Mouse (Mus musculus) intestine, embryonic 16.5 days (tissue): ENCODE results near the gene Ap3b1. TPM values are rescaled to one million over a fixed set of nuclear protein-coding genes. Genes with fewer than 3 reads are reported as not detected.

Experiments used
- ATAC-seq: fragments of 200-750 bp; cut with Nextera tagmentation; 2 replicates; pipeline ENCODE4 v1.8.0; 2017; ENCODE audit warnings: moderate TSS enrichment, moderate library complexity
- H3K27ac ChIP-seq: fragments of 300-500 bp; sonication (generic); 2 replicates; pipeline ENCODE4 v1.5.1; 2014; ENCODE audit warnings: mild to moderate bottlenecking, low read length
- H3K27me3 ChIP-seq: fragments of 300-500 bp; sonication (generic); replicated peaks from 2 replicates; pipeline ENCODE4 v1.6.1; 2014; ENCODE audit warnings: low read length, control low read depth, mixed read lengths; ENCODE audit not compliant: control insufficient read depth, insufficient read depth
- H3K36me3 ChIP-seq: fragments of 300-500 bp; sonication (generic); 2 replicates; pipeline ENCODE4 v1.6.1; 2014; ENCODE audit warnings: low read length, control low read depth; ENCODE audit not compliant: control insufficient read depth, insufficient read depth
- H3K4me1 ChIP-seq: fragments of 300-500 bp; sonication (generic); 2 replicates; pipeline ENCODE4 v1.6.1; 2014; ENCODE audit warnings: low read length, control low read depth, mixed read lengths; ENCODE audit not compliant: control insufficient read depth, insufficient read depth
- H3K4me2 ChIP-seq: fragments of 300-500 bp; sonication (generic); 2 replicates; pipeline ENCODE4 v1.6.1; 2014; ENCODE audit warnings: low read depth, low read length, control low read depth
- H3K4me3 ChIP-seq: fragments of 300-500 bp; sonication (generic); 2 replicates; pipeline ENCODE4 v1.5.1; 2014; ENCODE audit warnings: mild to moderate bottlenecking, low read length
- H3K9ac ChIP-seq: fragments of 300-500 bp; sonication (generic); 2 replicates; pipeline ENCODE4 v1.6.1; 2014; ENCODE audit warnings: low read depth, low read length
- H3K9me3 ChIP-seq: fragments of 300-500 bp; sonication (generic); 2 replicates; pipeline ENCODE4 v1.6.1; 2016; ENCODE audit warnings: low read length, control low read depth; ENCODE audit not compliant: control insufficient read depth
- WGBS: fragments of 180-500 bp; shearing (Covaris S2); extraction: QIAGEN DNeasy Blood & Tissue Kit; methylation state at CpG from one replicate; pipeline ENCODE4 v1.1.7; 2014; 5-methylcytosine and 5-hydroxymethylcytosine counted together
- polyA plus RNA-seq: library from polyadenylated mRNA; unstranded; fragments of >200 nt; fragmentation: Nextera tagmentation; extraction: Ambion mirVana; gene quantifications from 2 replicates; pipeline ENCODE4 v1.2.1, GENCODE M21; 2015

Gene Ap3b1
- polyA plus RNA-seq, 1 experiment from 2014 or later: 48.9 TPM

DNA sequence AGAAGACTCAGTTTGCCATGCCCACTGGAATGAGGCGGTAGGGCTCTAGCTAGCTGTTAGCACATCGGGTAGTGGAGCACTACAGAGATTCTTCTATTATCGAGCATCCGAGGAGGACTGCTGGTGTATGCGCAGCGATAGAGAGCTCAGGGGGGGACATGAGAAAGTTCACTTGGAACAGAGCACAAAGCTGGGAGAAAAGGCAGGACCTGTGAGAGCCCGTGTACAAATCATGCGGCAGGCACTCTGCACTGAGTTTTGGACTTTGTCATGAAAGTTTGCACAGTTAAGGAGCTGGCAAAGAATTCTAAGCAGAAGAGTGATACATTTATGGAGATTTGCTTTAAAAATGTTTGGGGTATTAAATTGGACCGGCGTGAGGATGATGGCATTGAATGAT is 11.8 kb downstream of the Ap3b1 start:
- 88% methylated on average over 10 of the region's 10 CpGs for WGBS
- H3K4me2 ChIP-seq: no peak overlapping the region
- no peaks in the 10 kb centered on the region for H3K36me3 ChIP-seq
- H3K9ac ChIP-seq: no peak overlapping the region
- H3K4me1 ChIP-seq: peaks cover 5% of the 10 kb centered on the region
- no peak overlapping the region for H3K27ac ChIP-seq
- ATAC-seq: no peak
- no peaks in the 10 kb centered on the region for H3K27me3 ChIP-seq
- no peak overlapping the region for H3K4me3 ChIP-seq
- no peaks in the 10 kb centered on the region for H3K9me3 ChIP-seq

DNA sequence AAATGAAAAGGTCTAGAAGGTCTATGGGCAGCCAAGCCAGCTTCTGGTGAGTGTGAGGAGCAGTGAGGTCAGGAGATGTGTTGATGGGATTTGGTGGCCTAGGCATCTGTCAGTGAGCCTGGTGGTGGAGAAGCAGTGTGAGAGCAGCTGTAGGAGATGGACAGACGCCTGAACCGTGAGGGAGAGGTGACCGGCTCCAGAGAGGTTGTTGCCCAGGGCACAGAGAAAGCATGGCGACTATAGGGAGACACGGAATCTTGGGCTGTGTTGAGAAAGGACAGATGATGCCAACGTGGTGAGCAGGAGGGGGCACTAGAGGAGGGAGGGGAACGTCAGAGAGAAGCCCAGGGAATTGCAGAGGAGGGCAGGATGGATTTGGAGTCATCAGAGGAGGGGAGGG is 13.3 kb downstream of the Ap3b1 start:
- 67% methylated on average over 7 of the region's 7 CpGs for WGBS
- Histone ChIP-seq H3K4me2 (no peak overlapping the region), H3K36me3 (no peaks in the 10 kb centered on the region), H3K9me3 (no peaks in the 10 kb centered on the region), H3K27ac (no peak overlapping the region), H3K4me3 (no peak overlapping the region), H3K9ac (no peak overlapping the region), H3K27me3 (no peaks in the 10 kb centered on the region), H3K4me1 (0 out of 2 replicates have a peak, but pooled peaks cover 2% of the 10 kb centered on the region)
- no peak for ATAC-seq

DNA sequence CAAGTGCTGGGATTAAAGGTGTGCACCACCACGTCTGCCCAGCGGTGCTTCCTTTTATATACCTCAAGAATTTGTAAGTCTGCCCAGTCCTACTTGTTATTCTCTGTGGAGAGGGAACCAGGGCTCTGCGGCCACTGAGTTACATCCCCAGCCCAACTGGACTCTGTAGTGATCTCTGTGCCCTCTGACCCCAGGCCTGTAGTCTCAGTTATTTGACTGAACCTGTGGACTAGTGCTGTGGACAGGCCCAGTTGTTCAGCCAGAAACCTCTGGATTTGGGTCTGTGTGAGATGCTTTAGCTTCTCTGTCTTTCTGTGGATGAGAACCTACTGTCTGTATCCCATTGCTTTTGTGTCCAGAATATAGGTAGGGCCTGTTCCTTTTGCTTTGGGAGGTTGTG is 15.4 kb downstream of the Ap3b1 start:
- no peaks in the 10 kb centered on the region for H3K9me3 ChIP-seq
- no peak overlapping the region for H3K4me2 ChIP-seq
- no peaks in the 10 kb centered on the region for H3K27me3 ChIP-seq
- no peak overlapping the region for H3K9ac ChIP-seq
- 94% methylated on average over 3 of the region's 3 CpGs for WGBS
- 0 out of 2 replicates have a peak, but pooled peaks cover 2% of the 10 kb centered on the region for H3K4me1 ChIP-seq
- no peak overlapping the region for H3K4me3 ChIP-seq
- H3K36me3 ChIP-seq: no peaks in the 10 kb centered on the region
- ATAC-seq: no peak
- H3K27ac ChIP-seq: no peak overlapping the region

DNA sequence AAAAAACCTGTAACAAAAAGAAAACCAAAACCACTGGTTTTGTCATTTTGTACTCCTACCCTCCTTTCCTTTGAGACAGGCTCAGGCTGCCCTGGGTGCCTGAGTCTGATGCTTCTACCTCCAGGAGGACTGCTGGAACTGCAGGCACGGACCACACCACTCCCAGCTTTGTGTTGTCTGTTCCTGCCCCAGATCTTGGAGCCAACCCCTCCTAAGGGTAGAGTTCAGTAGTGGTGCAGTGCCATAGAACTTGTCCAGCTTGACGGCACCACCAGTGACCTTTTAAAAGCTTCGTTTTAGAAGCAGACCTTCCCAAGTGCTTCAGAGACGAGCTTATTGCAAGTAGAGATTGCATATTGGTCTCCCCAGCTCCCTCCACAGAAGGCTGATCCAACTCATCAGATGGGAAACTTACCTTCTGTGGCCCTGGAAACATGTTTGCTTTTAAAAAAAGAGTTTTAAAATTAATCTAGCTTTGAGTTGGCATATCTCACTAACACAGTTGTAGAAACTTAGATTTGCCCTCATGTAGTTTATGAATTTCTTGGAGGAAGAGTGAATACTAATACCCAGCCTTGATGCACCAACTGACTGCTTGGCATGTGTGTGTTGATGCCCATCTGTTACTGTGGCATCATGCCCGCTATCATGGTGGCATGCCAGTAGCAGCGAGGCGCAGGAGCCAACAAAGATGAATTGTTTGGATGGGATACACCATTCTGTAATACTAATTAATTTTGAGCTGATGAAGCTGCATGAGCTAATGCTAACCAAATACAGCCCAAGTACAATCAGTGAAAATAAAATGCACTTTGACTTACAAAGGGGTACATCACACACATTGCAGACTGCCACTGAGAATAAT is 17.0 kb downstream of the Ap3b1 start:
- ATAC-seq: no peak
- H3K36me3 ChIP-seq: no peaks in the 10 kb centered on the region
- no peak overlapping the region for H3K9ac ChIP-seq
- H3K27me3 ChIP-seq: no peaks in the 10 kb centered on the region
- H3K4me3 ChIP-seq: no peak overlapping the region
- H3K27ac ChIP-seq: no peak overlapping the region
- H3K9me3 ChIP-seq: no peaks in the 10 kb centered on the region
- H3K4me2 ChIP-seq: no peak overlapping the region
- WGBS: 85% methylated on average over 7 of the region's 7 CpGs
- H3K4me1 ChIP-seq: 0 out of 2 replicates have a peak, but pooled peaks cover 2% of the 10 kb centered on the region

DNA sequence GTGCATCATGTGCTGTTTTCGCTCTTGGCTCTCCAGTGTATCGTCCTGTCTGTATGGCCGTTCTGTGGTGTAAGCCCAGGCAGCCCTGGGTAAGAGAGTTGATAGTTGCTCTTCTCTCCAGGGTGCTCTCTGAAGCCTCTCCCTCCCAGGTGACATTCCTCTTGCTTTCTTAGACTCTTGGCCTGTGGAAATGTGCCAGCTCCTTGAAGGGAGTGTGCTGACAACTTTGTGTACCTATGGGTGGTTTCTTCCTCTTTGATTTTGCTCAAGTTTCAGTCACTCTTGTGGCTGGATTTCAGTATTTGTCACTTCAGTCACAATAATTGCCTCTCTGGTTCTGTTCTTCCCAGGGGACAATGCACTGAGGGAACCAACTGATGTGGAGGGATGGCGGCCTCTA is 20.2 kb downstream of the Ap3b1 start:
- H3K27me3 ChIP-seq: no peaks in the 10 kb centered on the region
- 0 out of 2 replicates have a peak, but pooled peaks cover 4% of the 10 kb centered on the region for H3K4me1 ChIP-seq
- ATAC-seq: no peak

DNA sequence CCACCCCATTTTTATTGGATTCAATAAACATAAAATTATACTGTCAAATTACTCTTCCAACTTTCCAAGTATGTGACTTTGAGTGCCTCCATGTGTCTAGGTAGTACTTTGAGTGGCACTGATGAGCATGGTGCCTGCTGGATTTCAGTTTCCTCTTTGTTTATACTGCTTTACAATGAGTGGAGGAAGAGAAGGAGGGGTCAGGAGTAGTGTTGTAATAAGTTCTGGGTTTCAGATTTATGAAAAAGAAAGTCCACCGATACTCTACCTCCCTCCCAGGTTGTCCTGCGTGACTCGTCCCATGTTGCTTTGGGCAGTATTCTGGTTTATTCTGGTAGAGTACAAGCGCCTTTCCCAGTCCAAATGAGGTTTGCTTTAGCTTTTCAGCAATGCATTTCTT is 22.7 kb downstream of the Ap3b1 start:
- 0 out of 2 replicates have a peak, but pooled peaks cover 2% of the 10 kb centered on the region for H3K4me1 ChIP-seq
- H3K4me3 ChIP-seq: no peak overlapping the region
- H3K27me3 ChIP-seq: no peaks in the 10 kb centered on the region
- H3K9me3 ChIP-seq: no peaks in the 10 kb centered on the region
- H3K9ac ChIP-seq: no peak overlapping the region
- H3K36me3 ChIP-seq: no peaks in the 10 kb centered on the region
- H3K27ac ChIP-seq: no peak overlapping the region
- peak; percentile 32; the same call in 1 of the 2 replicates for ATAC-seq
- WGBS: 62% methylated on average over 4 of the region's 4 CpGs
- H3K4me2 ChIP-seq: no peak overlapping the region

More for the DNA sequence above, 20.2 kb downstream of the Ap3b1 start:
- Histone ChIP-seq H3K4me3 (no peak overlapping the region), H3K9me3 (no peaks in the 10 kb centered on the region), H3K27ac (no peak overlapping the region), H3K9ac (no peak overlapping the region), H3K4me2 (no peak overlapping the region), H3K36me3 (no peaks in the 10 kb centered on the region)
- WGBS: 88% methylated on average over 4 of the region's 4 CpGs

DNA sequence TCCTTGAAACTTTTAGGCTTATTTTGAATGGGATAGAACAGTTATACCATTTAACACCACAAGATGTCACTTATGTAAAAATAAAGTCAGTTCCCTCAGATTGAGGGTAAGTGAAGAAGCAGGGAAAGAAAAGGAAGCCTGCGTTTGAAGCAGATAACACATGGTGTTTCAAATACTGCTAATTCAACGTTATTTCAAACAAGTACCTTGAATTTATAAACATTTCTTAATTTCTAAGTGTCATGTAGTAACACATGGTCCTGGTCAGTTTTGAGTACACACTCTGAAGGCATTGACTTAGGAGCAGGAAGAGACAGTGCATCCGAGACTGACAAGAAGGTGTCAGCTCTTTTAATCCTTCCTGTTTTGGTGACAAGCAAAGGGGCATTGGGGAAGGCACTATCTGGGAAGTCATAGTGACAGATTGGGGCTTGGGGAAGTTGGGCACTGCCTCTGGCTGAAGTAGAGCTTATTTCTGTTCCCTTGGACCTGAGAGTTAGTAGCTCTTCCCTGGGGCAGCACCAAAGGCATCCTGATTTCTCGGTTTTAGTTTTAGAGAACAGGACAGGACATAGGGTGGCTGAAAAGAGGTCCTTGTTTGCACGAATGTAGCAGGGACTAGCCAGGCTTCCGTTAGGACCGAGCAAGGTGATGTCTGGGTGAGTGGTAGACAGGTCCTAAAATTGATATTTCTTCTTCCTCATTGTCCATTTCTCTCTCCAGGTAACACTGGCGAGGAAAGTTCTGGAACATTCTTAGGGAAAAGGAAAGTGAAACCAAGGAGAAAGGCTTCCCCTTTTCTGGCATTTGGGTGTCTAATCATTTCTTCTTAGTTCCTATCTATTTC is 23.3 kb downstream of the Ap3b1 start:
- 0 out of 2 replicates have a peak, but pooled peaks cover 2% of the 10 kb centered on the region for H3K4me1 ChIP-seq
- ATAC-seq: no peak; the same call in 1 of the 2 replicates
- no peak overlapping the region for H3K4me2 ChIP-seq
- H3K27ac ChIP-seq: no peak overlapping the region
- no peak overlapping the region for H3K9ac ChIP-seq
- 58% methylated on average over 8 of the region's 8 CpGs for WGBS
- no peak overlapping the region for H3K4me3 ChIP-seq
- no peaks in the 10 kb centered on the region for H3K36me3 ChIP-seq
- no peaks in the 10 kb centered on the region for H3K27me3 ChIP-seq
- H3K9me3 ChIP-seq: no peaks in the 10 kb centered on the region

DNA sequence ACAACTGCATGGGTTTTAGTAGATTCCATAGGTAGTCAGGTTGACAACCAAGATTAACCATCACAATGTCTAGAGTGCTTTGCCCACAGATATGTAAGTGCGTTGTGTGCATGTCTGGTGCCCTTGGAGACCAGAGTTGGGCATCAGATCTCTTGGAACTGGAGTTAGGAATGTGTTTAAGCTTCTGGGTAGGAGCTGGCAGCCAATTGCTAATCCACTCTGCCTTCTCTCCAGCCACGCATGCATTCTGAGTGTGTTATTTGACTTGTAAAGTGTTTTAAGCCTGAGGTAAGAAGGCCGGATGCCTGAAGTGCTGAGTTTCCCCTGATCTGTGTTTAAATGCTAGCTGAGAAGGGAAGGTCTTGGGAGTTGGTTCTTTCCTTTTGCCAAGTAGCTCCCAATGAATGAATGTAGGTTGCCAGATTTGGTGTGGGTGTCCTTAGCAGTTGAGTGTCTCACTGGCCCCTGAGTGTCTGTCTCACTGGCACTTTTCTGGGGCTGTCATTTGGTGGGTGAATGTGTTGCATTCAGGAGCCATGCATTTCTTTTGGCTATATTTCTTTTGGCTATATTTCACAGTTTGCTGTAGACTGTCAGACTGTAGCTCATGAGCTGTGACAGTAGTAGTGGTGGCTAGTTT is 26.3 kb downstream of the Ap3b1 start:
- Histone ChIP-seq H3K9ac (no peak overlapping the region), H3K4me3 (no peak overlapping the region), H3K4me2 (no peak overlapping the region), H3K36me3 (no peaks in the 10 kb centered on the region), H3K4me1 (peaks cover 5% of the 10 kb centered on the region; the same call in 1 of the 2 replicates), H3K9me3 (no peaks in the 10 kb centered on the region), H3K27ac (no peak overlapping the region), H3K27me3 (no peaks in the 10 kb centered on the region)
- ATAC-seq: no peak
- WGBS: 92% methylated on average over 3 of the region's 3 CpGs

GRCm38 (mm10) chr13:94388566-94388965 is 29.8 kb downstream of the Ap3b1 start:
- Histone ChIP-seq H3K4me2 (no peak overlapping the region), H3K4me3 (no peak overlapping the region), H3K9me3 (no peaks in the 10 kb centered on the region), H3K9ac (no peak overlapping the region), H3K27ac (no peak overlapping the region), H3K36me3 (peaks cover 7% of the 10 kb centered on the region; the same call in 1 of the 2 replicates), H3K27me3 (no peaks in the 10 kb centered on the region), H3K4me1 (peaks cover 3% of the 10 kb centered on the region; the same call in 1 of the 2 replicates)
- ATAC-seq: no peak
- WGBS: 76% methylated on average over 3 of the region's 3 CpGs
